Mouse (Mus musculus): ENCODE measurements around the gene Scarf1.
A peak's percentile ranks its signal among the peaks of the same experiment; 100 is the strongest.
"Not testable (repeated sequence)": the region's sequence is repeated elsewhere in the genome, so short reads cannot be mapped to it uniquely, and the experiment has no call there.

The Scarf1 gene

GRCm38 (mm10) chr11:75538184-75538969 lies 25.0 kb downstream of the Scarf1 start:
- no peak for DNase-seq

- DNase-seq, result no peak
Observed at GRCm38 (mm10) chr11:75538970-75539299, 25.6 kb downstream of the Scarf1 start.

GRCm38 (mm10) chr11:75540209-75540608 lies 26.9 kb downstream of the Scarf1 start:
- no peak for DNase-seq

- peak in 1 of 2 experiments; percentile 51 for DNase-seq
Observed at GRCm38 (mm10) chr11:75540710-75541581, 27.6 kb downstream of the Scarf1 start.

DNA sequence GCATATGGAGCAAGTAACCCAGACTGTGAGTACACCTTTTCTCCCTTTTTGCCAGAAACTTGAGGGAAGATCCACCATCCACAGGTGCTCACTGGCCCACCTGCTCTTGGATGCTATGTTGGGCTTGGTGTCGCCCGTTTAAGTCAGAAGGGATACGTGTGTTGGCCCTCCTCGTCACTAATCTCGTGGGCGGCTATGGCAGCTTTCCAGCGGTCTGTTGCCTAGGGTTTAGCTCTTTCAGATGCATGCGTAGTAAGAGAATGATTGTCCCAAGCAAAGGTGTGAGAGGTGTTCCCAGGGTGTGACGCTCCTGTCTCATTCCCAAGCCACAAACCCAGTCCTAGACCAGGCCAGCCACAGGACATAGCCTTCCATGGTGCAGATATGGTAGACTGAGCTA lies 31.4 kb downstream of the Scarf1 start:
- DNase-seq, result no peak

DNA sequence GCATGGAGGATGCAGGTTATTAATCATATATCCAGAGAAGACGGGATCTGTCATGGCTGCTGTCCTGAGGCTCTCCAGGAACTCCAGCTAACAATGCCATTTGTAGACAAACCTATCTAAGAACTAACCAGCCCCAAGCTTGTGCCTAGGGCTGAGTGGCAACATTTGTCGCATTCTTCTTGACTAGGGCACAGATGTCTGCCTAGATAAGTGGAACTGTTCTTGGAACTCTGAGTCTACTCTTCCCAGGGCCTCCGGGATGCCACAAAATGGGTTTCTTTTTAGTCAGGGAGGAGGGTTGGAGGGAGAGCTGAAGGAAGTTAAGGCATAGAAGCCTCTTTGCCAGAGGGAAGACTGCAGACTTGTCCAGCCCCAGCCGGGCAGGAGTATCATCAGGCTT lies 32.7 kb downstream of the Scarf1 start:
- no peak for DNase-seq

- DNase-seq, result no peak
Observed at GRCm38 (mm10) chr11:75549658-75550111, 36.3 kb downstream of the Scarf1 start.

DNA sequence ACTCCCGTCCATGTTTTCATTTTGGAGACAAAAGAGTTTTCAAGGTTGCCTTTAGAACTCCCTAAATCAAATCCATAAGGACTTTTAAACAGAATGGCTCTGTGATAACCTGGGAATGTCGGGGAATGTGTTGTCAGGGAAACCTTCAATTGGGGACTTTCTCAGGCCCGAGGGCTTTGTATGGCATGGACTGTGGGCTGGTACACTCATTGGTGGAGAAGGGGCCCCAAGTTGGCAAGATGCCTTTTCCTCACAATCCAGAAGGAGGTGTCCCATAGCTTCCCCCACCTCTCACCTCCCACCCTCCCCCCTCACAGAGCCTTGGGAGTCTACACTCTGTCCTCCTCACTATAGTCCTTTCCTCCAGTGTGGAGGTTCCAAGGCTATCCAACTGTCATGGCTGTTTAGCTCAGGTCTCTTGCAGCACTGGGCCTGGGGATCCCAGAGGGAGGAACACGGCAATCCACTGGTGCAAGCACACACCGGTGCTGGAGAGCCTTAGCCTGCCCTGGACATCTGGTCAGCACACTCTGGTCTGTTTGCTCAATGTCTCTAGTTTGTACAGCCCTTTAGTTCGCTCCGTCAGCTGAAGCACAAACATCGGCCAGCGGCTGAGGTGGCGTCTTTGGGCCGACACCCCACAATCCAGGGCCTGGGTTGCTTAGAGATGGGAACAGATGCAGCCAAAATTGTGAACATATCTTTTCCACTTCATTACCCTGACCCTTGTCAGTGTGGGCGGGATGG lies 37.0 kb downstream of the Scarf1 start:
- DNase-seq, result no peak

DNA sequence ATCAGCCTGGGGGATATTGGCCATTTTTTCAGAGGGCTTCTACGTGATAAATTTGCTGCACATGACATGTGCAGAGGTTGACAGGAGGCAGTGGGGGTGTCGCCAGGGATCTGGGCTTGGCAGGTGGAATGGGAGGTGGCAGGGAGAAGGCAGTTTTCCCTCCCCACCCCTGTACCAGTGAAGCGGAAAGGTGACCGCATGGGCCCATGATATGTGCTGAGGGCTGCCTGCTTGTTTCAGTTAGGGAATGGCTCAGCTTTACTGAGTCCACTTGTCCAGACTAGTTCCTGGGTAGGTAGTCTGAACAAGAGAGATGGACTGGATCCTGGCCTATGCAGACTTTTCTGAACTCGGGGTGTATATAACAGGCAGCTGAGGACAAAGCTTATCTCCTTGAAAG lies 38.0 kb downstream of the Scarf1 start:
- no peak for DNase-seq

DNA sequence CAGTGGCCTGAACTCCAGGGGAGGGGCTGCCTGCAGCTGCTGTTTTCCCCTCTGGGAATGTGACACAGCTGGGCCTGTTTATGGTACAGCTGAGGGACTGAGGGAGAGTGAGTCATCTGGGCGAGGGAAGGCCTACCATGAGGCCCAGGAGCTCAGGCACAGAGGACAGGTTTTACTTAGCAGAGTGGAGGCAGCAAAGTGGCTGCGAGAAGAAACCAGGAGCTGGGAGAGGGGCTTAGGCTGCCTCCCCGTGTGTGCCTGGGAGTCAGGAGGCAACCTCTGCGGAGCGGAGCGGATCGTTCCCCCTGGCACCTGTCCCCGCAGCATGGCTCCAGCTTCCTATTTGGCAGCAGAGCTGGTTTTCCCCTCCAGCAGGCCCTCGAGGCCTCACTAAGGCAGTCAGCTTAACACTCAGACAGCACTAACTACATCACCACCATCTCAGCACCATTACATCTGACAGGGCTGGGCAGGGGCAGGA lies 38.7 kb downstream of the Scarf1 start:
- DNase-seq, result no peak

GRCm38 (mm10) chr11:75552906-75553482 lies 39.7 kb downstream of the Scarf1 start:
- DNase-seq, result no peak

- not testable (repeated sequence) for DNase-seq
Observed at GRCm38 (mm10) chr11:75556006-75556405, 42.7 kb downstream of the Scarf1 start.

DNA sequence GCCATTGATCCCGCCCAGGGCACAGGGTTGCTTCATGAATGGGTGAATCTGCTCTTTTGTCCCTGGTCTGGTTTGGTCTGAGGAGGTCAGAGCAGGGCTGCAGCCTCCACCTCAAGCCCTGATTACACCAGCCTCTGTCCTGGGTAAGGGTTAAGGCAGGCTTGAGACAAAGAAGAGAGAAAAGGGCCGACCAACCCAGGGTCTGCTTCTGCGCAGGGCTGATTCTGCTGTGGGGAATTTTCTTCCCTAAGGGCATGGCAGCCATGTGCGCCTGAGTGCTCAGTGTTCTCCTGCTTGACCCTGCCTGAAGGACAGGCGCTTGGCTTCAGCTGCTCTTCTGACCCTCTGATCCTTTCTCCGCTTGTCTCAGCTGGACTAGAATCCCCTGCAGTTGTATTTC lies 43.8 kb downstream of the Scarf1 start:
- DNase-seq, result no peak

DNA sequence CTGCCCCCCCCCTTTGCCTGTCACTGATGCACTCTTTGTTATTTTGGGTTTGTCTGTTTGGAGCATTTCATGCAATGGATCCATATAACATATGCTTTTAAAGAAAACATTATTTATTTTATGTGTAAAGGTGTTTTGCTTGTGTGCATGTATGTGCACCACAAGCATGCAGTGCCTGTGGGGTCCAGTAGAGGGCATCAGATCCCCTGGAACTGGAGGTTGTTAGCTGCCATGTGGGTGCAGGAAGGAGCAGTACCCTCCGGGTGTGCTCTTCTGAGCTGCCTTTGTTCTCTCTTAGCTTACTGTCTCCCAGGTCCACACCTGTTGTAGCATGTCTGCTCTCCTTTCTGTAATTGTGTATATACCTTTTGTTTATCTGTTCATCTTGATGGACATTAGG lies 44.8 kb downstream of the Scarf1 start:
- no peak for DNase-seq

GRCm38 (mm10) chr11:75559870-75560504 lies 46.6 kb downstream of the Scarf1 start:
- no peak for DNase-seq

GRCm38 (mm10) chr11:75560530-75561409 lies 47.4 kb downstream of the Scarf1 start:
- peak; percentile 82 to 91 for DNase-seq

GRCm38 (mm10) chr11:75561410-75561791 lies 48.1 kb downstream of the Scarf1 start:
- DNase-seq, result peak in 1 of 2 experiments; percentile 38

DNA sequence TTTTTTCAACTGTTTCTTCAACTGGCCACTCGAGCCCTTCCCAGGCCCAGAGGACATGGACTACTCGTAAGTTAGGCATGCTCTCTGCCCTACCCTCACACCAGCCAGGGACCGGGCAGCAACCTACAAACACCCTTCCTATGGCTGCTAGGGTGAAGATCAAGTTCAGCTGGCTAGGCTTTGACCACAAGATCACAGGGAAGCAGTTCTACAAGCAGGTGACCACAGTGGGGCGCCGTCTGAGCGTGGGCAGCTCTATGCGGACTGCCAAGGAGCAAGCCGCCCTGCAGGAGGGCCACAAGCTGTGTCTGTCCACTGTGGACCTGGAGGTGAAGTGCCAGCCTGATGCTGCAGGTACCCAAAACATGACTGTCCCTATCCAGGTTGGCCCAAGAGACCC lies 49.5 kb downstream of the Scarf1 start:
- no peak for DNase-seq

DNA sequence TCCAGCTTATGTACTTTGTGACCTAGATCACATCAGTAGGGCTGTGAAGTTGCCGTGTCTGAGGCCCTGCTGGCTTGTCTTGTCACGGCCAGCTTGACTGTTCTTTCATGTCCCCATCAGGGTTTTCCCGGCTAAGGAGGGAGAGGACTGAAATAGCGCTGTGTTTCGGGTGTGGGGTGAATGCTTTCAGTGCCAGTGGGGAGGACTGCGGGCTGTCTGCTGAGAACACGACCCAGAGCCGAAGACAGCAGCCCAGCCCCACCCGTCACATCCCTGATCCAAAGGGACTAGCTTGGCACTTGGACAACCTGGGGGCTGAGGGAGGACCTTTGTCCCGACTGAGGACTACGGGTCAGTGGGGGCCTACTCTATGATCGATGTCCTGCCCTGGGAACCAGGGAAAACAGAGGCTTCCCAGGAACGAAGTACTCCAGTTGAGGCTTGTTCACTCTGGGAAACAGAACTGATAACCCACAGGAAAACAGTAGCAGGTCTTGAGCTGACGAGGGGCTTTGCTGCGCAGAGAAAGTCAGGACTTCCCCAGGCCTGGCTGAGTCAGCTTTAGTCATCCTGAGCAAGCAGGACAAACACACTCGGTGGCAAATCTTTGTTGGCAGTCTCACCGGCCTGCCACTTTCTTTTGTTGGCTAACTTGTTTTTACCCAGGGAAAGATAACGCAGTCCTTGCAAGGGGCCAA lies 50.7 kb downstream of the Scarf1 start:
- DNase-seq, result no peak

- DNase-seq, result no peak
Observed at GRCm38 (mm10) chr11:75565849-75566248, 52.5 kb downstream of the Scarf1 start.

All from thymus, adult 18-20 months (tissue).